Mouse (Mus musculus) heart, embryonic 16.5 days (tissue): ENCODE results near the gene Mpz. TPM values are rescaled to one million over a fixed set of nuclear protein-coding genes. Genes with fewer than 3 reads are reported as not detected.

ENCODE experiments used
- ATAC-seq: fragments of 200-750 bp; cut with Nextera tagmentation; replicated peaks from 2 replicates; pipeline ENCODE4 v1.8.0; 2017; ENCODE audit warnings: moderate number of reproducible peaks; ENCODE audit not compliant: insufficient read depth, low FRiP score; ENCODE audit errors: extremely low read depth
- H3K27ac ChIP-seq: fragments of 300-500 bp; sonication (generic); 2 replicates; pipeline ENCODE4 v1.5.1; 2014; ENCODE audit warnings: mild to moderate bottlenecking, low read length, control low read depth, moderate library complexity
- H3K27me3 ChIP-seq: fragments of 300-500 bp; sonication (generic); 2 replicates; pipeline ENCODE4 v1.6.1; 2014; ENCODE audit warnings: low read length, mixed read lengths; ENCODE audit not compliant: control insufficient read depth, insufficient read depth
- H3K36me3 ChIP-seq: fragments of 300-500 bp; sonication (generic); 2 replicates; pipeline ENCODE4 v1.6.1; 2014; ENCODE audit not compliant: control insufficient read depth, insufficient read depth
- H3K4me1 ChIP-seq: fragments of 300-500 bp; sonication (generic); 2 replicates; pipeline ENCODE4 v1.6.1; 2014; ENCODE audit warnings: low read length, mixed read lengths; ENCODE audit not compliant: control insufficient read depth, insufficient read depth
- H3K4me2 ChIP-seq: fragments of 300-500 bp; sonication (generic); 2 replicates; pipeline ENCODE4 v1.6.1; 2014; ENCODE audit warnings: low read depth, mild to moderate bottlenecking, control low read depth, low read length
- H3K4me3 ChIP-seq: fragments of 300-500 bp; sonication (generic); 2 replicates; pipeline ENCODE4 v1.5.1; 2014; ENCODE audit warnings: mild to moderate bottlenecking, control low read depth, low read length
- H3K9ac ChIP-seq: fragments of 300-500 bp; sonication (generic); 2 replicates; pipeline ENCODE4 v1.6.1; 2014; ENCODE audit warnings: low read length, control low read depth
- H3K9me3 ChIP-seq: fragments of 300-500 bp; sonication (generic); replicated peaks from 2 replicates; pipeline ENCODE4 v1.6.1; 2016; ENCODE audit warnings: low read length; ENCODE audit not compliant: control insufficient read depth
- WGBS: fragments of 180-500 bp; shearing (Covaris S2); extraction: QIAGEN DNeasy Blood & Tissue Kit; methylation state at CpG from one replicate; pipeline ENCODE4 v1.1.7; 2014; 5-methylcytosine and 5-hydroxymethylcytosine counted together
- polyA plus RNA-seq: library from polyadenylated mRNA; unstranded; fragments of >200 nt; fragmentation: Nextera tagmentation; extraction: Ambion mirVana; gene quantifications from 2 replicates; pipeline ENCODE4 v1.2.1, GENCODE M21; 2015

Gene Mpz
- polyA plus RNA-seq, 1 experiment from 2014 or later: 1.1 TPM

GRCm38 (mm10) chr1:171151966-171152365 is 1.5 kb downstream of the Mpz start:
- Histone ChIP-seq H3K4me1 (peaks cover 20% of the 10 kb centered on the region), H3K4me2 (no peak overlapping the region), H3K27ac (no peak overlapping the region), H3K9me3 (no peaks in the 10 kb centered on the region), H3K27me3 (peaks cover 10% of the 10 kb centered on the region), H3K36me3 (no peaks in the 10 kb centered on the region), H3K4me3 (no peak overlapping the region), H3K9ac (no peak overlapping the region)
- ATAC-seq: no peak
- 80% methylated on average over 4 of the region's 4 CpGs for WGBS

DNA sequence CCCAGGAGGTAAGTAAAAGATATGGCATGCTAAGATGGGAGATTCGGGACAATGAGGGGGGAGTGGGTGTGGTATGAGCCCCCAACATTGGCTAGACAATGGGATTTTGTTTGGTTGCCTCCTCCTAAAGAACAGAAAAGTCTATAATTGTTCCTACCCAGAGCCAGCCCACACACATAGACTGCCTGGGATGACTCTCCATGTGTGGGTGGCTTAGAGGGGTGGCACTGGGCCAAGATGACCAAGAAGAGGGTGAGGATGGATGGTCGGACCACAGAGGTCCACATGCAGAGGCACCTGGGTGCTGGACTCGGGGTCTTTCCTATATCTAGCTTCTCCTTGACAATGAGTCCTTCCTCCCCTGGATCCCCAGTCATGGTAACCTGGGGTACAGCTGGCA is 6.1 kb downstream of the Mpz start:
- WGBS: 59% methylated on average over 3 of the region's 3 CpGs
- no peak overlapping the region for H3K4me3 ChIP-seq
- no peak overlapping the region for H3K27ac ChIP-seq
- peaks cover 19% of the 10 kb centered on the region for H3K27me3 ChIP-seq
- ATAC-seq: no peak
- H3K4me2 ChIP-seq: no peak overlapping the region
- H3K9me3 ChIP-seq: no peaks in the 10 kb centered on the region
- no peaks in the 10 kb centered on the region for H3K36me3 ChIP-seq
- H3K9ac ChIP-seq: no peak overlapping the region
- peaks cover 5% of the 10 kb centered on the region; the same call in 1 of the 2 replicates for H3K4me1 ChIP-seq

DNA sequence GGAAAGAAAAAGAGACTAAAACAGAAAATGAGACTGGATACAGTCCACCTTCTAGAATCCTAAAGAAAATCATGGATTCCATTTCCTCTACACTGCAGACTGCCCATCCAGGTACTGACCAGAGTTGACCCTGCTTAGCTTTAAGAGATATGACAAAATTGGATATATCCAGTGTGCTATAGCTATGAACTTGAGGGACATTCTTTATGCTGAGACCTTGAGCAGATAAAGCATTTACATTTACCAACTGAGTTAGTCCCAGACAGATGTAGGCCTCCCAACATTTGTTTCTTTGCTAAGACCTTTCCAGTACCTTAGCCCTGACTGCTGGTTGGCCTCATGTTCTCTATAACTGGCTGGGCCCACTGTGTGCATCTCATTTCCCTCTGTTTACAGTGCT is 7.5 kb downstream of the Mpz start:
- Histone ChIP-seq H3K27me3 (peaks cover 19% of the 10 kb centered on the region), H3K27ac (no peak overlapping the region), H3K36me3 (no peaks in the 10 kb centered on the region), H3K9me3 (no peaks in the 10 kb centered on the region), H3K4me3 (no peak overlapping the region), H3K4me2 (no peak overlapping the region), H3K4me1 (peaks cover 5% of the 10 kb centered on the region; the same call in 1 of the 2 replicates), H3K9ac (no peak overlapping the region)
- ATAC-seq: no peak

- Histone ChIP-seq H3K4me1 (peaks cover 7% of the 10 kb centered on the region; the same call in 1 of the 2 replicates), H3K4me2 (peak overlapping the region; percentile 50), H3K36me3 (no peaks in the 10 kb centered on the region), H3K4me3 (peak overlapping the region; percentile 25), H3K27ac (no peak overlapping the region), H3K27me3 (peaks cover 19% of the 10 kb centered on the region), H3K9me3 (no peaks in the 10 kb centered on the region), H3K9ac (no peak overlapping the region)
- ATAC-seq: peak; percentile 61; the same call in 1 of the 2 replicates
- WGBS: 3% methylated on average over 15 of the region's 15 CpGs
Observed at GRCm38 (mm10) chr1:171159485-171159975, 9.0 kb downstream of the Mpz start.

DNA sequence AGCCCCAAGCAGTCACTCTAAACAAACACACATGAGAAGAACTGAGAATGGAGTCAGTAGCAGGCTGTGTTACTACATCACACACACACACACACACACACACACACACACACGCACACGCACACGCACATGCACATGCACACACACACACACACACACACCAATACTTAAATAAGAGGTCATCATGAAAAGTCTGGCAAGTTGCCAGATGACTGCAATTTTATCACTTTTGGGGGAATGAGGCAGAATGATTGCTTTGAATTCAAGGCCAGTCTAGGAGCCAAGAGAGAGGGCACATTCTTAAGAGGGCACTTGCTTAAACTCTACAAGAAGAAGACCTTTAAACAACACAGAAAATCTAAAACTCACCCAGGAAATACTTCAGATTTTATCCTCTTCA is 12.0 kb downstream of the Mpz start:
- peaks cover 9% of the 10 kb centered on the region; the same call in 1 of the 2 replicates for H3K27me3 ChIP-seq
- H3K9me3 ChIP-seq: no peaks in the 10 kb centered on the region
- no peak overlapping the region for H3K27ac ChIP-seq
- H3K9ac ChIP-seq: no peak overlapping the region
- no peak overlapping the region for H3K4me3 ChIP-seq
- no peak overlapping the region for H3K4me2 ChIP-seq
- no peak for ATAC-seq
- WGBS: 93% methylated on average over 3 of the region's 3 CpGs
- H3K4me1 ChIP-seq: peaks cover 7% of the 10 kb centered on the region; the same call in 1 of the 2 replicates
- H3K36me3 ChIP-seq: no peaks in the 10 kb centered on the region

DNA sequence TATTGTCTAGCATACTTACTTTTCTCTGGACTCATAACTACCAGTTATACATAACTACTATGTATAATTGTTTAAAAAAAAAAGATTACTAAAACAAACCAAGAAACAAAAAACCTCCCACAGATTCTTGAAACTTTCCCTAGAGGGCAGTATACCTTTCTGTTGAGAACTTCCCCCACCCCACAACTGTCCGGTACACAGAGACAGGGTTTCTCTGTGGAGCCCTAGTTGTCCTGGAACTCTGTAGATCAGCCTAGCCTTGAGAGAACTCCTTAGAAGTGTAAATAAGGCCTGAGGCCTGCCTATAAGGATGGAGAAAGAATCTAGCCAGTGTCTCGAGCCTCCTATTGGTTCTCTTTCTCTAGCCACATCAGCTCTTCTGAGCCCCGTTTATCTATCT is 13.7 kb downstream of the Mpz start:
- WGBS: 31% methylated on average over 3 of the region's 3 CpGs
- Histone ChIP-seq H3K36me3 (no peaks in the 10 kb centered on the region), H3K27ac (no peak overlapping the region), H3K4me2 (no peak overlapping the region), H3K4me1 (peaks cover 7% of the 10 kb centered on the region; the same call in 1 of the 2 replicates), H3K9ac (no peak overlapping the region), H3K9me3 (no peaks in the 10 kb centered on the region), H3K27me3 (peaks cover 3% of the 10 kb centered on the region; the same call in 1 of the 2 replicates), H3K4me3 (no peak overlapping the region)
- peak; percentile 64; the same call in 1 of the 2 replicates for ATAC-seq

DNA sequence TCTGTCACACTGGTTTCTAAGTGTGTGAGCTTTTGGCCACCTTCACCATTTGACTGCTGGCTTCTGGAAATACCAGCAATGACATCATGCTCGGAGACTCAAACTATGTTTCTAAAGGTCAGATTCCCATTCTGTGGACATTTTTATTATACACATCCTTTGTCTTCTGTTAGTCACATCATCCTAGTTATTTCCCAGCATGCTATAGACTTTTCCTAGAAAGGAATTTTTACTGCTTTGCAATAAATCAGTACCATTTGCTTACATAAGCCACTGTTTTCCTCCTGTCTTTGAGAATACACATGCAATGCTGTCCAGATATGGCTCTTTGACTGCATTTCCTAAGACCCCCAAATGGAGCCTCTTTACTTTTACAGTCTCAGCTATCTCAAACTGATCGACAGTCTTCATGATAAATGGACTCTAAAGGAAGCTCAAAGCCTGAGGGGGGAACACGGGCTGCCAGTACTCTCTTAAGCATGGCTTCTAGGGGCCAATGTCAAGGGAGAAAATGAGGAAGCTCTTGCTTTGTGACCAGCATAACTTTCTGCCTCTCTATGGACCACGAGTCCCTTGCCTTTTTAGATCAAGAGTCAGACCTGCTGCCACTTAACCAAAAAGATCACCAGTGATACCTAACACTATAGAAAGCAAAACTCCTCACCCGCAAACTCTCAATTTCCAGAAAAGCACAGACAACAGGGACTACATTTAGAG is 15.3 kb downstream of the Mpz start:
- H3K27me3 ChIP-seq: no peaks in the 10 kb centered on the region
- H3K9me3 ChIP-seq: no peaks in the 10 kb centered on the region
- 55% methylated on average over 5 of the region's 5 CpGs for WGBS
- peaks cover 2% of the 10 kb centered on the region; the same call in 1 of the 2 replicates for H3K4me1 ChIP-seq
- H3K36me3 ChIP-seq: no peaks in the 10 kb centered on the region
- H3K4me3 ChIP-seq: no peak overlapping the region
- no peak overlapping the region for H3K9ac ChIP-seq
- H3K4me2 ChIP-seq: no peak overlapping the region
- no peak for ATAC-seq
- no peak overlapping the region for H3K27ac ChIP-seq

DNA sequence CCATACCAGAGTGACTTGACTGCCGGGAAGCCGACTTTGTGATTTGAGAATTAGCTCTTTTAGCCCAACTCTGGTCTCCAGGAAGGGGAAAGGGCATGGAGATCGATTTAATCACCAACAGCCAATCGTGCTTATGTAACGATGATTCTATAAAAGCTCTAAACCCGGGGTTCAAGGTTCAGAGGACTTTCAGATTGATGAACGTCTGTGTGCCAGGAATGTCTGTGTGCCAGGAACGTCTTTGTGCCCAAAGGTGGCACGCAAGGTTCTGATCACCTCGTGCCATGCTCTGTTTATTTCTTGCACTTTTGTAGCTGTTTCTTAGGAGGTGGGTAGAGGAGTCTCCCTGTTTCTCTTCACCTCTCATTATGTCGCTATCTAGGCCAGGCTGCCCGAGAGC is 18.4 kb downstream of the Mpz start:
- no peaks in the 10 kb centered on the region for H3K36me3 ChIP-seq

GRCm38 (mm10) chr1:171169913-171170312 is 19.4 kb downstream of the Mpz start:
- H3K27ac ChIP-seq: peak overlapping the region; percentile 30; the same call in 1 of the 2 replicates
- H3K27me3 ChIP-seq: no peaks in the 10 kb centered on the region
- no peak overlapping the region for H3K4me3 ChIP-seq
- no peak overlapping the region for H3K4me2 ChIP-seq
- 49% methylated on average over 3 of the region's 3 CpGs for WGBS
- H3K9ac ChIP-seq: no peak overlapping the region
- no peak for ATAC-seq
- no peaks in the 10 kb centered on the region for H3K9me3 ChIP-seq
- H3K36me3 ChIP-seq: no peaks in the 10 kb centered on the region
- peaks cover 5% of the 10 kb centered on the region for H3K4me1 ChIP-seq

More for the DNA sequence above, 18.4 kb downstream of the Mpz start:
- WGBS: 82% methylated on average over 12 of the region's 12 CpGs
- Histone ChIP-seq H3K4me1 (peaks cover 8% of the 10 kb centered on the region), H3K9me3 (no peaks in the 10 kb centered on the region), H3K27me3 (no peaks in the 10 kb centered on the region), H3K27ac (no peak overlapping the region), H3K4me3 (no peak overlapping the region), H3K4me2 (no peak overlapping the region), H3K9ac (no peak overlapping the region)
- ATAC-seq: no peak
